Mouse (Mus musculus) lung, postnatal 0 days (tissue): ENCODE data around the gene Cald1. TPM values are rescaled to one million over a fixed set of nuclear protein-coding genes. Genes with fewer than 3 reads are reported as not detected.

Experiments used
- ATAC-seq: fragments of 200-750 bp; cut with Nextera tagmentation; 2 replicates; pipeline ENCODE4 v1.8.0; 2017; ENCODE audit warnings: moderate library complexity
- DNase-seq: peaks from one replicate; pipeline ENCODE4 v3.0.0-alpha.2; 2016; ENCODE audit warnings: low spot score
- H3K27ac ChIP-seq: fragments of 300-500 bp; sonication (generic); 2 replicates; pipeline ENCODE4 v1.5.1; 2014; ENCODE audit warnings: antibody characterized with exemption, mild to moderate bottlenecking, low read length, mixed read lengths
- H3K27me3 ChIP-seq: fragments of 300-500 bp; sonication (generic); replicated peaks from 2 replicates; pipeline ENCODE4 v1.6.1; 2014; ENCODE audit warnings: low read length, mixed read lengths; ENCODE audit not compliant: insufficient read depth
- H3K36me3 ChIP-seq: fragments of 300-500 bp; sonication (generic); 2 replicates; pipeline ENCODE4 v1.6.1; 2014; ENCODE audit warnings: low read length, mixed read lengths; ENCODE audit not compliant: insufficient read depth
- H3K4me1 ChIP-seq: fragments of 300-500 bp; sonication (generic); 2 replicates; pipeline ENCODE4 v1.6.1; 2014; ENCODE audit warnings: antibody characterized with exemption, low read depth, low read length, mixed read lengths; ENCODE audit not compliant: insufficient read depth
- H3K4me2 ChIP-seq: fragments of 300-500 bp; sonication (generic); replicated peaks from 2 replicates; pipeline ENCODE4 v1.6.1; 2014; ENCODE audit warnings: low read depth, mild to moderate bottlenecking, low read length, moderate library complexity, mixed read lengths
- H3K4me3 ChIP-seq: fragments of 300-500 bp; sonication (generic); 2 replicates; pipeline ENCODE4 v1.5.1; 2014; ENCODE audit warnings: low read depth, low read length
- H3K9ac ChIP-seq: fragments of 300-500 bp; sonication (generic); replicated peaks from 2 replicates; pipeline ENCODE4 v1.6.1; 2014; ENCODE audit warnings: low read depth, mild to moderate bottlenecking
- H3K9me3 ChIP-seq: fragments of 300-500 bp; sonication (generic); 2 replicates; pipeline ENCODE4 v1.6.1; 2016; ENCODE audit warnings: low read length, mixed read lengths
- CTCF ChIP-seq: IDR thresholded peaks from 2 replicates; pipeline ENCODE4 v1.5.1; 2016; ENCODE audit warnings: antibody characterized with exemption, mild to moderate bottlenecking
- EP300 ChIP-seq: IDR thresholded peaks from 2 replicates; pipeline ENCODE4 v1.6.1; 2016; ENCODE audit warnings: antibody characterized with exemption, mild to moderate bottlenecking, control low read depth
- WGBS: fragments of 180-500 bp; shearing (Covaris S2); extraction: QIAGEN DNeasy Blood & Tissue Kit; methylation state at CpG from one replicate; pipeline ENCODE4 v1.1.7; 2014; 5-methylcytosine and 5-hydroxymethylcytosine counted together
- polyA plus RNA-seq: library from polyadenylated mRNA; unstranded; fragments of >200 nt; fragmentation: Nextera tagmentation; extraction: Ambion mirVana; gene quantifications from 2 replicates; pipeline ENCODE4 v1.2.1, GENCODE M21; 2015

Gene Cald1
- polyA plus RNA-seq, 1 experiment from 2014 or later: 249 TPM

GRCm38 (mm10) chr6:34748566-34748965 lies 150.3 kb downstream of the Cald1 start:
- no peaks in the 10 kb centered on the region for H3K4me1 ChIP-seq
- no peaks in the 10 kb centered on the region for H3K9me3 ChIP-seq
- no peak overlapping the region for H3K9ac ChIP-seq
- DNase-seq (no peak), ATAC-seq (no peak)
- no peaks in the 10 kb centered on the region for H3K27me3 ChIP-seq
- no peak overlapping the region for H3K27ac ChIP-seq
- WGBS: 87% methylated on average over 11 of the region's 11 CpGs
- no peak overlapping the region for H3K4me2 ChIP-seq
- TF ChIP-seq EP300: no peak
- no peak for TF ChIP-seq CTCF
- no peak overlapping the region for H3K4me3 ChIP-seq
- H3K36me3 ChIP-seq: no peaks in the 10 kb centered on the region; the same call in 1 of the 2 replicates

- Histone ChIP-seq H3K9ac (no peak overlapping the region), H3K27me3 (no peaks in the 10 kb centered on the region), H3K9me3 (no peaks in the 10 kb centered on the region), H3K4me2 (no peak overlapping the region), H3K36me3 (no peaks in the 10 kb centered on the region; the same call in 1 of the 2 replicates), H3K27ac (no peak overlapping the region), H3K4me1 (no peaks in the 10 kb centered on the region), H3K4me3 (no peak overlapping the region)
- TF ChIP-seq EP300 (no peak), CTCF (no peak)
- DNase-seq (no peak), ATAC-seq (no peak)
- WGBS: 65% methylated on average over 6 of the region's 6 CpGs
These were observed 151.2 kb downstream of the Cald1 start for GRCm38 (mm10) chr6:34749526-34749925.

DNA sequence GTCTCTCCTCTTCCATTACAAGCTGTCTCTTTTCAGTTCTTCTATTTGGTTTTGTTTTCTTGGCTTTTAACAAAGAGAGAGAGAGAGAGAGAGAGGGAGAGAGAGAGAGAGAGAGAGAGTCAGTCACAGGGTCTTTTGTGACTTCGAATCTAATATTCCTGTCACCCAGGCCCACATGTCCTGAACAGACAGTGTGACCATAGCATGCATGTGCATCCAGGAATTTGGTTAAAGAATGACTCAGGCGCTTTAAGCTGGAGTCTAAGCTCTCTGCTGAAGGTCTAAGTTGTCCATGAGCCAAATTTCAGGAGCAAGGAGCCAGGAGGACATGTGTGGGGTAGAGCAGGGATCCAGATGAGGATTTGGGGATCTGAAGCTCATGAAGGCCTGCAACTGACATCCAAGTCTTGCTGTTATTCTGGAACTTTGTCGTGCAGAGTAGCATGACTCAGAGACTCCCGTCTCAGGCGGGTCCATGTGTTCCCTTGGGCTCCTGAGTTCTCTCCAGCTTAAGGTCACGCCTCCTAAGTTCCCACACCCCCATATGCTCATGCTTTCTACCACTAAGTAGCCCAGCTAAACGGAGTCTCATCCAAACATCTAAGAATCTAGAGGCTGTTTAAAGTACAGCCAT lies 152.3 kb downstream of the Cald1 start:
- TF ChIP-seq CTCF: no peak
- TF ChIP-seq EP300: no peak
- Histone ChIP-seq H3K4me2 (no peak overlapping the region), H3K4me3 (no peak overlapping the region), H3K36me3 (no peaks in the 10 kb centered on the region; the same call in 1 of the 2 replicates), H3K27me3 (no peaks in the 10 kb centered on the region), H3K9me3 (no peaks in the 10 kb centered on the region), H3K9ac (no peak overlapping the region), H3K27ac (no peak overlapping the region), H3K4me1 (no peaks in the 10 kb centered on the region)
- WGBS: 61% methylated on average over 7 of the region's 7 CpGs
- ATAC-seq: no peak
- DNase-seq: no peak

- no peak for DNase-seq
These were observed 153.3 kb downstream of the Cald1 start for GRCm38 (mm10) chr6:34751625-34752024.

DNA sequence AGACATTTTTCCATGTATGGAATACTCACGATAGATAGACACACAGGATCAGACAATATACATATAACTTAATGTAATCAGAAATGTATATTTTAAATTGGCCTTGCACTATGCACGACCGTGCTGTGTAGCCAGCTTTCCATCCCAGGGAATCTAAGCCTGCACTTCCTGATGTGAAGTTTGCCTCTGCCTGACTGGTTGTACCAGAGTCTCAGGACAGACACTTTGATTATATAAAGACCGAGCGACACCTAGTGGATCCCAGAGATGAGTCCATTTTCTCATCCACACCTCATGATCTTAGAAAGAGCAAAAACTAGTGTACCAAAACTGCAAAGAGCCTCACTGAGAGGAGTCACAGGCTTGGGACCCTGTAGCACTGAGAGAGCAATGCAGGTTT lies 156.1 kb downstream of the Cald1 start:
- ATAC-seq (peak; percentile 73), DNase-seq (peak; percentile 91)
- Histone ChIP-seq H3K27me3 (no peaks in the 10 kb centered on the region), H3K4me1 (no peaks in the 10 kb centered on the region), H3K36me3 (no peaks in the 10 kb centered on the region; the same call in 1 of the 2 replicates), H3K4me3 (no peak overlapping the region), H3K4me2 (no peak overlapping the region), H3K9me3 (no peaks in the 10 kb centered on the region), H3K9ac (no peak overlapping the region), H3K27ac (no peak overlapping the region)
- WGBS: 19% methylated on average over 5 of the region's 5 CpGs
- peak; percentile 84 for TF ChIP-seq CTCF
- TF ChIP-seq EP300: 0 out of 2 replicates have a peak, but pooled peaks have one; percentile 12

More at GRCm38 (mm10) chr6:34751625-34752024, 153.3 kb downstream of the Cald1 start:
- no peak for TF ChIP-seq EP300
- no peak for TF ChIP-seq CTCF
- H3K9ac ChIP-seq: no peak overlapping the region
- H3K4me1 ChIP-seq: no peaks in the 10 kb centered on the region
- no peaks in the 10 kb centered on the region; the same call in 1 of the 2 replicates for H3K36me3 ChIP-seq
- no peak overlapping the region for H3K4me2 ChIP-seq
- no peak for ATAC-seq
- no peaks in the 10 kb centered on the region for H3K9me3 ChIP-seq
- no peak overlapping the region for H3K27ac ChIP-seq
- H3K4me3 ChIP-seq: no peak overlapping the region
- H3K27me3 ChIP-seq: no peaks in the 10 kb centered on the region

GRCm38 (mm10) chr6:34758340-34758739 lies 160.0 kb downstream of the Cald1 start:
- no peaks in the 10 kb centered on the region for H3K4me1 ChIP-seq
- H3K27ac ChIP-seq: no peak overlapping the region
- TF ChIP-seq EP300: no peak
- TF ChIP-seq CTCF: no peak
- DNase-seq: peak; percentile 34
- H3K9me3 ChIP-seq: no peaks in the 10 kb centered on the region
- H3K4me3 ChIP-seq: no peak overlapping the region
- 60% methylated on average over 2 of the region's 2 CpGs for WGBS
- peaks cover 10% of the 10 kb centered on the region for H3K36me3 ChIP-seq
- H3K4me2 ChIP-seq: no peak overlapping the region
- no peak overlapping the region for H3K9ac ChIP-seq
- ATAC-seq: no peak
- no peaks in the 10 kb centered on the region for H3K27me3 ChIP-seq
